Mouse (Mus musculus) ES-E14 (cell line): ENCODE data around the gene Prm3. TPM values are rescaled to one million over a fixed set of nuclear protein-coding genes. Genes with fewer than 3 reads are reported as not detected.

Experiments used
- DNase-seq: peaks from one replicate; pipeline ENCODE4 v3.0.0-alpha.2; 2013; ENCODE audit warnings: low read depth, low spot score
- H3K27ac ChIP-seq: 2 replicates; pipeline ENCODE4 v1.5.1; 2012; ENCODE audit warnings: low read depth, mild to moderate bottlenecking, low read length, moderate library complexity, mixed read lengths; ENCODE audit not compliant: poor library complexity, insufficient read depth, severe bottlenecking
- H3K36me3 ChIP-seq: 2 replicates; pipeline ENCODE4 v1.6.1; 2012; ENCODE audit warnings: mild to moderate bottlenecking, low read length, moderate library complexity, mixed read lengths; ENCODE audit not compliant: control insufficient read depth, poor library complexity, insufficient read depth, severe bottlenecking
- H3K4me1 ChIP-seq, 2 experiments: fragments of 150-350 bp in 1 of 2; sonication (generic) in 1 of 2; 2 replicates each; pipeline ENCODE4 v1.6.1; 2012; ENCODE audit warnings: low read length in 2 of 2, mild to moderate bottlenecking in 1 of 2, mixed read lengths in 1 of 2; ENCODE audit not compliant: control insufficient read depth in 2 of 2, insufficient read depth in 2 of 2, poor library complexity in 1 of 2
- H3K4me3 ChIP-seq, 2 experiments: fragments of 150-350 bp in 1 of 2; sonication (generic) in 1 of 2; 2 replicates each; pipeline ENCODE4 v1.5.1; 2012; ENCODE audit warnings: low read length in 2 of 2, low read depth in 1 of 2, mild to moderate bottlenecking in 1 of 2, mixed read lengths in 1 of 2; ENCODE audit not compliant: insufficient read depth in 1 of 2, poor library complexity in 1 of 2, severe bottlenecking in 1 of 2
- H3K9ac ChIP-seq: 2 replicates; pipeline ENCODE4 v1.6.1; 2012; ENCODE audit warnings: low read depth, mild to moderate bottlenecking, low read length, mixed read lengths; ENCODE audit not compliant: poor library complexity, insufficient read depth, severe bottlenecking
- H3K9me3 ChIP-seq: fragments of 150-350 bp; sonication (generic); 2 replicates; pipeline ENCODE4 v1.6.1; 2012; ENCODE audit warnings: low read depth, mild to moderate bottlenecking, low read length; ENCODE audit not compliant: control insufficient read depth, insufficient read depth
- CHD2 ChIP-seq: IDR thresholded peaks from 2 replicates; pipeline ENCODE4 v1.6.1; 2014; ENCODE audit warnings: mild to moderate bottlenecking, low read depth, low read length, inconsistent platforms
- HCFC1 ChIP-seq: IDR thresholded peaks from 2 replicates; pipeline ENCODE4 v1.6.1; 2012; ENCODE audit warnings: low read length, inconsistent platforms, borderline replicate concordance; ENCODE audit not compliant: insufficient read depth
- MAFK ChIP-seq: IDR thresholded peaks from 2 replicates; pipeline ENCODE4 v1.6.1; 2014; ENCODE audit warnings: mild to moderate bottlenecking, low read depth, low read length, inconsistent platforms; ENCODE audit not compliant: insufficient read depth
- ZC3H11A ChIP-seq: IDR thresholded peaks from 2 replicates; pipeline ENCODE4 v1.6.1; 2012; ENCODE audit warnings: low read depth, mild to moderate bottlenecking, inconsistent platforms, low read length, borderline replicate concordance
- ZNF384 ChIP-seq: IDR thresholded peaks from 2 replicates; pipeline ENCODE4 v1.6.1; 2012; ENCODE audit warnings: low read depth, low read length, inconsistent platforms
- in situ Hi-C, 2 experiments: fragments of 600-800 bp; cut with MboI; formaldehyde crosslinking; loops; one replicate each; pipeline ENCODE4 v1.15.1; 2025; ENCODE audit warnings: low sequenced_read_pairs in 2 of 2, inconsistent platforms in 1 of 2; ENCODE audit not compliant: unreplicated experiment in 2 of 2
- total RNA-seq: library from RNA; depleted of rRNA; stranded (reverse); fragments of 300-350 nt; gene quantifications from 2 replicates; pipeline ENCODE4 v1.2.3, GENCODE M21; 2012; rRNA removed

The Prm3 gene
- total RNA-seq, 1 experiment: not detected

GRCm38 (mm10) chr16:10741082-10741481 is 49.6 kb downstream of the Prm3 start:
- Histone ChIP-seq H3K4me1 (peaks cover 4 to 10% of the 10 kb centered on the region in 2 experiments; a peak in 1 of 4 replicates), H3K9ac (no peak overlapping the region), H3K9me3 (no peaks in the 10 kb centered on the region), H3K4me3 (no peak overlapping the region), H3K27ac (no peak overlapping the region), H3K36me3 (no peaks in the 10 kb centered on the region)
- peak; percentile 45; the same call in 1 of the 2 replicates for TF ChIP-seq ZNF384
- no peak for TF ChIP-seq HCFC1
- TF ChIP-seq MAFK: no peak
- no peak for TF ChIP-seq ZC3H11A
- no peak for TF ChIP-seq CHD2
- in situ Hi-C loops: no loop called here
- DNase-seq: no peak

Other genes starting within 250 kb of the Prm3 start
- gene Dexi, start 247.9 kb downstream of the Prm3 start, total RNA-seq: 5.8 TPM in 2 replicates
- gene Clec16a, start 245.6 kb downstream of the Prm3 start, total RNA-seq: 14.6 and 16.2 TPM in 2 replicates
- 2.4 and 2.5 TPM in 2 replicates for gene Socs1, start 5.4 kb downstream of the Prm3 start, total RNA-seq
- gene Tnp2, start 2.3 kb downstream of the Prm3 start, total RNA-seq: not detected in 2 replicates
- gene Prm2, start 5.2 kb upstream of the Prm3 start, total RNA-seq: not detected in 2 replicates
- gene Prm1, start 14.9 kb upstream of the Prm3 start, total RNA-seq: not detected in 2 replicates
- gene Gm11172, start 22.0 kb upstream of the Prm3 start, total RNA-seq: not detected in 2 replicates
- 2.9 and 3.3 TPM in 2 replicates for gene Rmi2, start 44.1 kb upstream of the Prm3 start, total RNA-seq